Mouse (Mus musculus): Measurements from ENCODE around the gene Myf6.

Gene Myf6

GRCm38 (mm10) chr10:107494568-107494967 is at the start of gene Myf6:
TSS of gene Myf6 (minus strand) at chr10:107494737.
- DNase-seq: no peak

GRCm38 (mm10) chr10:107543026-107543425 is 48.5 kb upstream of the Myf6 start:
- DNase-seq: no peak

- no peak for DNase-seq
Observed at GRCm38 (mm10) chr10:107528758-107529157, 34.2 kb upstream of the Myf6 start.

- DNase-seq: peak; percentile 2 to 17
Observed at GRCm38 (mm10) chr10:107519216-107519615, 24.7 kb upstream of the Myf6 start.

GRCm38 (mm10) chr10:107516641-107517040 is 22.1 kb upstream of the Myf6 start:
- DNase-seq: no peak

- no peak for DNase-seq
Observed at GRCm38 (mm10) chr10:107514735-107515134, 20.2 kb upstream of the Myf6 start.

GRCm38 (mm10) chr10:107506397-107506796 is 11.9 kb upstream of the Myf6 start:
- no peak for DNase-seq

GRCm38 (mm10) chr10:107503430-107503829 is 8.9 kb upstream of the Myf6 start:
- no peak for DNase-seq

GRCm38 (mm10) chr10:107502193-107502592 is 7.7 kb upstream of the Myf6 start:
- no peak for DNase-seq

GRCm38 (mm10) chr10:107499656-107500055 is 5.1 kb upstream of the Myf6 start:
- DNase-seq: no peak

GRCm38 (mm10) chr10:107496402-107496801 is 1.9 kb upstream of the Myf6 start:
- no peak for DNase-seq

- no peak for DNase-seq
Observed at GRCm38 (mm10) chr10:107493580-107494474, 710 bp downstream of the Myf6 start.

GRCm38 (mm10) chr10:107492867-107493579 is 1.5 kb downstream of the Myf6 start:
- no peak for DNase-seq

GRCm38 (mm10) chr10:107488654-107489315 is 5.8 kb downstream of the Myf6 start:
- DNase-seq: no peak

- no peak for DNase-seq
Observed at GRCm38 (mm10) chr10:107486770-107487169, 7.8 kb downstream of the Myf6 start.

GRCm38 (mm10) chr10:107485870-107486269 is 8.7 kb downstream of the Myf6 start, which contains the start of gene Myf5:
TSS of gene Myf5 (minus strand) at chr10:107486134.
- no peak for DNase-seq

GRCm38 (mm10) chr10:107484050-107484449 is 10.5 kb downstream of the Myf6 start:
- no peak for DNase-seq

- DNase-seq: no peak
Observed at GRCm38 (mm10) chr10:107473497-107473896, 21.0 kb downstream of the Myf6 start.

GRCm38 (mm10) chr10:107471712-107472111 is 22.8 kb downstream of the Myf6 start:
- no peak for DNase-seq

- no peak for DNase-seq
Observed at GRCm38 (mm10) chr10:107467819-107468218, 26.7 kb downstream of the Myf6 start.

- DNase-seq: no peak
Observed at GRCm38 (mm10) chr10:107449496-107450330, 44.8 kb downstream of the Myf6 start.
